18 mouse cellular contexts compared by ENCODE assay signal in the genomic region with DNA sequence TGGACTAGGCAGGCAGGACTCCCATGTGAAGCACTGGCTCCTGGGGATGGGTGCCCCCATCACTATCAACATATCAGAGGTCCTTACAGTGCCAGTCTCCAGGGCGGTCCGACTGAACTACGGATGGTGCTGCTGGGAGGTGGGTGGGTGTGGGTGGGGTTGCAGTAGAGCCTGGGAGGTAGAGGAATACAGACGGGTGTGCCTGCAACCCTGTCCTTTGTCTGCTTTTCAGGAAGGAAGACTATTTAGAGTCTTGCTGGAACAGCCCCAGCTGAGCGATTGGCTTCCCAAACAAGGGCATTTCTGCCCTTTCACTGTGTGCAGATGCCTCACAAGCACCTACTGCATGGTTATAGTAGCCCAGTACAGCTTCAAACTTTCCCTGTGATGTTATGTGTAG. TPM values are rescaled to one million over a fixed set of nuclear protein-coding genes. Genes with fewer than 3 reads are reported as not detected.
DNase-seq lines count a peak whose midpoint lies in the region; ATAC-seq and TF ChIP-seq lines count a peak whose summit lies in the region.
"Had no signal": no experiment of that assay in that cellular context is flagged by ENCODE, and none has a peak within 500 bp of the region (broad histone marks: within the 10 kb centered on the region; RNA-seq: fewer than 3 reads in every experiment).

No protein-coding gene starts in this region.

- H3K27ac ChIP-seq in brown adipose tissue, adult 24 weeks (replicated peaks; ENCODE audit: low read depth, low read length): peak overlapping the region; percentile 84
- H3K27ac ChIP-seq in lung, embryonic 14.5 days (ENCODE audit: low read depth): no peak overlapping the region
- no peak overlapping the region for H3K27ac ChIP-seq in left cerebral cortex, adult 2 months
- H3K27ac ChIP-seq in forebrain, embryonic 14.5 days (ENCODE audit: low read depth, low read length): no peak overlapping the region
- H3K27ac ChIP-seq: embryonic facial prominence, embryonic 13.5 days; forebrain, embryonic 15.5 days; intestine, embryonic 15.5 days; limb, embryonic 15.5 days; midbrain, embryonic 15.5 days; neural tube, embryonic 12.5 days had no signal

- peaks cover 11% of the 10 kb centered on the region for H3K4me1 ChIP-seq in brown adipose tissue, adult 24 weeks (ENCODE audit: control insufficient read depth, insufficient read depth, insufficient read length, low read length)
- H3K4me1 ChIP-seq in lung, embryonic 14.5 days (ENCODE audit: insufficient read depth): no peaks in the 10 kb centered on the region
- no peaks in the 10 kb centered on the region for H3K4me1 ChIP-seq in forebrain, embryonic 14.5 days (ENCODE audit: control insufficient read depth, insufficient read depth, low read length)
- H3K4me1 ChIP-seq: embryonic facial prominence, embryonic 13.5 days; intestine, embryonic 15.5 days had no signal

- peaks cover 58% of the 10 kb centered on the region for H3K36me3 ChIP-seq in lung, embryonic 14.5 days (ENCODE audit: insufficient read depth)
- peaks cover 73% of the 10 kb centered on the region for H3K36me3 ChIP-seq in forebrain, embryonic 14.5 days (ENCODE audit: control insufficient read depth, insufficient read depth, low read length)
- H3K36me3 ChIP-seq: G1E had no signal

- no peak overlapping the region for H3K9ac ChIP-seq in lung, embryonic 14.5 days
- no peak overlapping the region for H3K9ac ChIP-seq in forebrain, embryonic 14.5 days (ENCODE audit: low read length)
- H3K9ac ChIP-seq: embryonic facial prominence, embryonic 13.5 days; forebrain, embryonic 15.5 days; intestine, embryonic 15.5 days; limb, embryonic 15.5 days; midbrain, embryonic 15.5 days; neural tube, embryonic 12.5 days had no signal

- TF ChIP-seq CTCF in lung, embryonic 14.5 days (IDR thresholded peaks at IDR 0.05; ENCODE audit: low read depth): no peak
- no peak for TF ChIP-seq CTCF in left cerebral cortex, adult 2 months (IDR thresholded peaks at IDR 0.05)

- no peaks in the 10 kb centered on the region for H3K27me3 ChIP-seq in lung, embryonic 14.5 days (ENCODE audit: insufficient read depth, low read length)
- no peaks in the 10 kb centered on the region for H3K27me3 ChIP-seq in forebrain, embryonic 14.5 days (replicated peaks; ENCODE audit: control insufficient read depth, insufficient read depth, low read length)
- H3K27me3 ChIP-seq: embryonic facial prominence, embryonic 13.5 days; forebrain, embryonic 15.5 days; intestine, embryonic 15.5 days; limb, embryonic 15.5 days; midbrain, embryonic 15.5 days; neural tube, embryonic 12.5 days had no signal

- WGBS in lung, embryonic 14.5 days: 68% methylated on average over 5 of the region's 5 CpGs
- WGBS in forebrain, embryonic 14.5 days: 80% methylated on average over 5 of the region's 5 CpGs

- H3K9me3 ChIP-seq in lung, embryonic 14.5 days (ENCODE audit: low read depth, low read length): no peaks in the 10 kb centered on the region
- no peaks in the 10 kb centered on the region for H3K9me3 ChIP-seq in forebrain, embryonic 14.5 days (replicated peaks; ENCODE audit: control insufficient read depth, low read length)
- H3K9me3 ChIP-seq: embryonic facial prominence, embryonic 13.5 days; forebrain, embryonic 15.5 days; G1E; intestine, embryonic 15.5 days; limb, embryonic 15.5 days; midbrain, embryonic 15.5 days; neural tube, embryonic 12.5 days had no signal

- no peak overlapping the region for H3K4me3 ChIP-seq in brown adipose tissue, adult 24 weeks (ENCODE audit: insufficient read depth, low read depth, low read length)
- no peak overlapping the region for H3K4me3 ChIP-seq in lung, embryonic 14.5 days (ENCODE audit: low read depth, low read length)
- no peak overlapping the region for H3K4me3 ChIP-seq in left cerebral cortex, adult 2 months
- no peak overlapping the region for H3K4me3 ChIP-seq in forebrain, embryonic 14.5 days (ENCODE audit: low read depth, low read length)
- H3K4me3 ChIP-seq: embryonic facial prominence, embryonic 13.5 days; forebrain, embryonic 15.5 days; intestine, embryonic 15.5 days; limb, embryonic 15.5 days; midbrain, embryonic 15.5 days; neural tube, embryonic 12.5 days had no signal

- intact Hi-C loops in heart, postnatal 25 days (cut with DNase I): loop anchor here (2.0 kb wide), 1 partner anchor 36 kb away; no protein-coding TSS in a partner anchor
- intact Hi-C loops in left cerebral cortex, adult 2 months (cut with DNase I): no loop called here

- ATAC-seq in lung, embryonic 14.5 days (ENCODE audit: insufficient read depth): no peak
- ATAC-seq in forebrain, embryonic 14.5 days: no peak
- ATAC-seq: forebrain, embryonic 15.5 days; intestine, embryonic 15.5 days; midbrain, embryonic 15.5 days had no signal

- DNase-seq in heart, adult 11 months: peak; percentile 94
- DNase-seq in heart, postnatal 25 days (ENCODE audit: low spot score): no peak
- peak; percentile 59 for DNase-seq in kidney, postnatal 10 days
- DNase-seq in lung, embryonic 14.5 days: peak; percentile 18
- DNase-seq in right cerebral cortex, postnatal 10 days (ENCODE audit: low spot score in 2 of 2): no peak
- no peak for DNase-seq in left cerebral cortex, adult 2 months (ENCODE audit: extremely low spot score in 1 of 2, low spot score in 2 of 2)
- DNase-seq in forebrain, embryonic 14.5 days (ENCODE audit: low spot score): no peak
- DNase-seq: cerebellum, postnatal 14 days; retina, postnatal 1 day; thymus, adult 2 months had no signal

- no peak overlapping the region for H3K4me2 ChIP-seq in lung, embryonic 14.5 days
- no peak overlapping the region for H3K4me2 ChIP-seq in forebrain, embryonic 14.5 days (ENCODE audit: low read length)
- H3K4me2 ChIP-seq: embryonic facial prominence, embryonic 13.5 days; forebrain, embryonic 15.5 days; intestine, embryonic 15.5 days; limb, embryonic 15.5 days; midbrain, embryonic 15.5 days; neural tube, embryonic 12.5 days had no signal

RNA-seq across cellular contexts. Expression of a gene that starts 19.1 kb away (rescaled TPM):
- 10 to 100 TPM; 16.0 to 16.2 TPM for total RNA-seq in heart, postnatal 25 days (2021)
- 2.7 and 4.7 TPM in 2 replicates for polyA plus RNA-seq in brown adipose tissue, adult 24 weeks (2012; ENCODE audit: insufficient read depth, insufficient read length, missing spikeins)
- polyA plus RNA-seq in lung, embryonic 14.5 days (2014; fragmentation: Nextera tagmentation; extraction: Ambion mirVana): 26.6 and 31.4 TPM in 2 replicates
- 10 to 100 TPM; 40.5 to 48.3 TPM for total RNA-seq in left cerebral cortex, adult 2 months (2021)
- 37.2 and 37.4 TPM in 2 replicates for polyA plus RNA-seq in forebrain, embryonic 14.5 days (2014; fragmentation: Nextera tagmentation; extraction: Ambion mirVana)

Comparison
In these comparisons a context has a peak if more than half of its experiments do, and no peak if none do; other contexts are left out.
1. DNase-seq: peak in heart, adult 11 months (single experiment), kidney, postnatal 10 days (single experiment) and lung, embryonic 14.5 days (single experiment); none in heart, postnatal 25 days (single experiment), right cerebral cortex, postnatal 10 days (0 of 2), left cerebral cortex, adult 2 months (0 of 2) and forebrain, embryonic 14.5 days (single experiment).